Mouse (Mus musculus): ENCODE measurements around the gene Mgp. TPM values are rescaled to one million over a fixed set of nuclear protein-coding genes. Genes with fewer than 3 reads are reported as not detected.

The Mgp gene
- total RNA-seq, 1 experiment, result not detected

GRCm38 (mm10) chr6:136906937-136907293, 31.3 kb upstream of the Mgp start:
- no peak for DNase-seq (ENCODE audit: low read depth, low spot score)
- H3K4me1 ChIP-seq (ENCODE audit: control insufficient read depth in 2 of 2, insufficient read depth in 2 of 2, low read length in 2 of 2, poor library complexity in 1 of 2), result peaks cover 1 to 6% of the 10 kb centered on the region in 2 experiments; a peak in 2 of 4 replicates
- TF ChIP-seq MAFK (IDR thresholded peaks at IDR 0.05; ENCODE audit: insufficient read depth, low read depth, low read length), result no peak
- TF ChIP-seq ZC3H11A (IDR thresholded peaks at IDR 0.05; ENCODE audit: borderline replicate concordance, low read depth, low read length), result no peak
- TF ChIP-seq HCFC1 (IDR thresholded peaks at IDR 0.05; ENCODE audit: borderline replicate concordance, insufficient read depth, low read length), result no peak
- no peak for TF ChIP-seq ZNF384 (IDR thresholded peaks at IDR 0.05; ENCODE audit: low read depth, low read length)
- no peak for TF ChIP-seq CHD2 (IDR thresholded peaks at IDR 0.05; ENCODE audit: low read depth, low read length)
- no peak overlapping the region for H3K27ac ChIP-seq (ENCODE audit: insufficient read depth, low read depth, low read length, poor library complexity, severe bottlenecking)
- in situ Hi-C loops (cut with MboI; ENCODE audit: low sequenced_read_pairs in 2 of 2, unreplicated experiment in 2 of 2), result no loop called here
- no peaks in the 10 kb centered on the region for H3K9me3 ChIP-seq (ENCODE audit: control insufficient read depth, insufficient read depth, low read depth, low read length)
- H3K9ac ChIP-seq (ENCODE audit: insufficient read depth, low read depth, low read length, poor library complexity, severe bottlenecking), result no peak overlapping the region
- H3K36me3 ChIP-seq (ENCODE audit: control insufficient read depth, insufficient read depth, low read length, poor library complexity, severe bottlenecking), result no peaks in the 10 kb centered on the region
- no peak overlapping the region; a peak in 1 of 4 replicates for H3K4me3 ChIP-seq (ENCODE audit: insufficient read depth in 1 of 2, low read depth in 1 of 2, low read length in 2 of 2, poor library complexity in 1 of 2, severe bottlenecking in 1 of 2)

GRCm38 (mm10) chr6:136906283-136906936, 30.8 kb upstream of the Mgp start:
- peaks cover 1 to 6% of the 10 kb centered on the region in 2 experiments; a peak in 2 of 4 replicates for H3K4me1 ChIP-seq (ENCODE audit: control insufficient read depth in 2 of 2, insufficient read depth in 2 of 2, low read length in 2 of 2, poor library complexity in 1 of 2)
- no peaks in the 10 kb centered on the region for H3K36me3 ChIP-seq (ENCODE audit: control insufficient read depth, insufficient read depth, low read length, poor library complexity, severe bottlenecking)
- no peak overlapping the region; a peak in 1 of 4 replicates for H3K4me3 ChIP-seq (ENCODE audit: insufficient read depth in 1 of 2, low read depth in 1 of 2, low read length in 2 of 2, poor library complexity in 1 of 2, severe bottlenecking in 1 of 2)
- TF ChIP-seq ZNF384 (IDR thresholded peaks at IDR 0.05; ENCODE audit: low read depth, low read length) (no peak), ZC3H11A (IDR thresholded peaks at IDR 0.05; ENCODE audit: borderline replicate concordance, low read depth, low read length) (no peak), HCFC1 (IDR thresholded peaks at IDR 0.05; ENCODE audit: borderline replicate concordance, insufficient read depth, low read length) (no peak), CHD2 (IDR thresholded peaks at IDR 0.05; ENCODE audit: low read depth, low read length) (no peak), MAFK (IDR thresholded peaks at IDR 0.05; ENCODE audit: insufficient read depth, low read depth, low read length) (no peak)
- no peak overlapping the region for H3K9ac ChIP-seq (ENCODE audit: insufficient read depth, low read depth, low read length, poor library complexity, severe bottlenecking)
- in situ Hi-C loops (cut with MboI; ENCODE audit: low sequenced_read_pairs in 2 of 2, unreplicated experiment in 2 of 2), result no loop called here
- H3K27ac ChIP-seq (ENCODE audit: insufficient read depth, low read depth, low read length, poor library complexity, severe bottlenecking), result no peak overlapping the region
- no peaks in the 10 kb centered on the region for H3K9me3 ChIP-seq (ENCODE audit: control insufficient read depth, insufficient read depth, low read depth, low read length)
- no peak for DNase-seq (ENCODE audit: low read depth, low spot score)

- no peak overlapping the region for H3K9ac ChIP-seq (ENCODE audit: insufficient read depth, low read depth, low read length, poor library complexity, severe bottlenecking)
Observed at GRCm38 (mm10) chr6:136903885-136904470, 28.4 kb upstream of the Mgp start.

GRCm38 (mm10) chr6:136902527-136902926, 26.9 kb upstream of the Mgp start:
- no peak overlapping the region for H3K4me3 ChIP-seq (ENCODE audit: insufficient read depth in 1 of 2, low read depth in 1 of 2, low read length in 2 of 2, poor library complexity in 1 of 2, severe bottlenecking in 1 of 2)
- no peaks in the 10 kb centered on the region for H3K9me3 ChIP-seq (ENCODE audit: control insufficient read depth, insufficient read depth, low read depth, low read length)
- no peak for TF ChIP-seq HCFC1 (IDR thresholded peaks at IDR 0.05; ENCODE audit: borderline replicate concordance, insufficient read depth, low read length)
- TF ChIP-seq MAFK (IDR thresholded peaks at IDR 0.05; ENCODE audit: insufficient read depth, low read depth, low read length), result no peak
- TF ChIP-seq ZC3H11A (IDR thresholded peaks at IDR 0.05; ENCODE audit: borderline replicate concordance, low read depth, low read length), result no peak
- no peak for DNase-seq (ENCODE audit: low read depth, low spot score)
- no peak overlapping the region for H3K9ac ChIP-seq (ENCODE audit: insufficient read depth, low read depth, low read length, poor library complexity, severe bottlenecking)
- H3K4me1 ChIP-seq (ENCODE audit: control insufficient read depth in 2 of 2, insufficient read depth in 2 of 2, low read length in 2 of 2, poor library complexity in 1 of 2), result peaks cover 1 to 6% of the 10 kb centered on the region in 2 experiments; a peak in 2 of 4 replicates
- no peaks in the 10 kb centered on the region for H3K36me3 ChIP-seq (ENCODE audit: control insufficient read depth, insufficient read depth, low read length, poor library complexity, severe bottlenecking)
- in situ Hi-C loops (cut with MboI; ENCODE audit: low sequenced_read_pairs in 2 of 2, unreplicated experiment in 2 of 2), result no loop called here
- no peak overlapping the region for H3K27ac ChIP-seq (ENCODE audit: insufficient read depth, low read depth, low read length, poor library complexity, severe bottlenecking)

More at GRCm38 (mm10) chr6:136903885-136904470, 28.4 kb upstream of the Mgp start:
- DNase-seq (ENCODE audit: low read depth, low spot score), result no peak
- Histone ChIP-seq H3K4me3 (ENCODE audit: insufficient read depth in 1 of 2, low read depth in 1 of 2, low read length in 2 of 2, poor library complexity in 1 of 2, severe bottlenecking in 1 of 2) (no peak overlapping the region), H3K36me3 (ENCODE audit: control insufficient read depth, insufficient read depth, low read length, poor library complexity, severe bottlenecking) (no peaks in the 10 kb centered on the region), H3K9me3 (ENCODE audit: control insufficient read depth, insufficient read depth, low read depth, low read length) (no peaks in the 10 kb centered on the region), H3K27ac (ENCODE audit: insufficient read depth, low read depth, low read length, poor library complexity, severe bottlenecking) (no peak overlapping the region), H3K4me1 (ENCODE audit: control insufficient read depth in 2 of 2, insufficient read depth in 2 of 2, low read length in 2 of 2, poor library complexity in 1 of 2) (peaks cover 1 to 6% of the 10 kb centered on the region in 2 experiments; a peak in 2 of 4 replicates)
- TF ChIP-seq MAFK (IDR thresholded peaks at IDR 0.05; ENCODE audit: insufficient read depth, low read depth, low read length), result no peak
- no peak for TF ChIP-seq ZC3H11A (IDR thresholded peaks at IDR 0.05; ENCODE audit: borderline replicate concordance, low read depth, low read length)
- no peak for TF ChIP-seq ZNF384 (IDR thresholded peaks at IDR 0.05; ENCODE audit: low read depth, low read length)
- TF ChIP-seq CHD2 (IDR thresholded peaks at IDR 0.05; ENCODE audit: low read depth, low read length), result no peak
- no peak for TF ChIP-seq HCFC1 (IDR thresholded peaks at IDR 0.05; ENCODE audit: borderline replicate concordance, insufficient read depth, low read length)
- in situ Hi-C loops (cut with MboI; ENCODE audit: low sequenced_read_pairs in 2 of 2, unreplicated experiment in 2 of 2), result no loop called here
